Mouse (Mus musculus) adrenal gland, adult (tissue): ENCODE data around the gene Gm5108.

Source experiments
- DNase-seq, 2 experiments: peaks; one replicate each; pipeline ENCODE4 v3.0.0; 2022 to 2023; ENCODE audit warnings: low spot score in 1 of 2; ENCODE audit not compliant: inconsistent age in 2 of 2

Gm5108 gene

GRCm38 (mm10) chr5:67941369-67941768 lies at the start of gene Gm5108:
Gene Gm5108, plus strand, starts transcription at chr5:67941669.
- no peak for DNase-seq

- DNase-seq = no peak
Observed at GRCm38 (mm10) chr5:67898921-67899320, 42.5 kb upstream of the Gm5108 start.

- no peak for DNase-seq
Observed at GRCm38 (mm10) chr5:67904555-67904954, 36.9 kb upstream of the Gm5108 start.

DNA sequence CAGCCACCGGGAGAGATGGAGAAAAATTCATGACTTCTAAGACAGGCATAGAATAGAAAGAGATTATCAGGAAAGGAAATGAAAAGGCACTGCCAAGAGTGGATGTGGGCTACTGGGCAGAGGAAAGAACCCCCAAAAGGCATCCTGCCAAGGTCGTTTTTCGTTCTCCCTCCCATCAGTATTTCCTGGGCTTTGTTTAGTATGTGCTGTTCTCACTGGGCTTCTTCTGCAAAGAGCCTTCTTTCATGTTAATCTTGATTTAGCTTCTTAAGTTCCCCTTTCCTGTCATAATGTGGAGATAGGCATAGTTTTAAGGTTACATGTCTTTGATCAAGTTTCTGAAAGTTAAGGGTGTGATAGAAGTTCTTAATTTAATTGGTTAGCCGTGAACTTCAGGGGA lies 10.9 kb upstream of the Gm5108 start:
- no peak for DNase-seq

- DNase-seq = no peak
Observed at GRCm38 (mm10) chr5:67931623-67932022, 9.8 kb upstream of the Gm5108 start.

DNA sequence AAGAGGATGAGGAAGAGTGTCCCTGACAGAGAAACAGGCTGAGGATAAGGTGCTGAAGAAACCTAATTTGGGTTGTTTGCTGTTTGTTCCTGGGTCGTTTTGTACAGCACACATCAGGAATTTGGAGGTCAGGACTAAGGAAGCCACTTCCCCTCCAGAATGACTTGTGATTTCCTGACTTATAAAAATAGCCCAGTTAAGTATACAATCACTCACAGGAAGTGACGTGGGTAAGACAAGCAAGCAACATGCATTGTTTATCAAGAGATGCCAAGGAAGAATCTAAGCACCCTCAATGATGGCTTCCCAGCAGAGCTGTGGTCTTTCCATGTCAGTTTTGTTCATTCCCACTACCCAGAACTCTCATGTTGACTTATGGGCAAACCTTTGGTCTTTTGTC lies 1.7 kb downstream of the Gm5108 start:
- peak in 1 of 2 experiments; percentile 34 for DNase-seq

GRCm38 (mm10) chr5:67944074-67944785 lies 2.8 kb downstream of the Gm5108 start:
- no peak for DNase-seq

- no peak for DNase-seq
Observed at GRCm38 (mm10) chr5:67946321-67946720, 4.9 kb downstream of the Gm5108 start, which contains the start of gene Gm21905. Gene Gm21905, minus strand, starts transcription at chr5:67946421.

DNA sequence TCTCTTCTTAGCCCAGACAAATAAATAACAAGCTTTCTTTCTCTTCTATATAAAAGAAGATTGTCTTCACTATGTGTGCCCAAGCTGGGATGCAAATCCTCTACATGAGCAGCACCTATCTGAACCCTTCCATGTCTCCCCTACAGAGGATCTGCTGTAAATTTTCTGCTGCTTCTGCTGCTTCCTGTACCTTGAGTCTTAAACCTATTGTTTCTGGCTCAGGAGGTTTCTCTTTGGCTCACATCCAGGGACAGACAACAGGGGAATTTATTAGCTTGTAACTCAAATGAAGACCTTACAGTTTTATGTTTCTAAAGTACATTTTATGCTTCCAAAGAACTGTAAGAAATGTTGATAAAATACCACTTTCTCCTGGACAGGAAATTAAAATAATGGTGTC lies 5.5 kb downstream of the Gm5108 start:
- peak in 1 of 2 experiments; percentile 27 for DNase-seq

DNA sequence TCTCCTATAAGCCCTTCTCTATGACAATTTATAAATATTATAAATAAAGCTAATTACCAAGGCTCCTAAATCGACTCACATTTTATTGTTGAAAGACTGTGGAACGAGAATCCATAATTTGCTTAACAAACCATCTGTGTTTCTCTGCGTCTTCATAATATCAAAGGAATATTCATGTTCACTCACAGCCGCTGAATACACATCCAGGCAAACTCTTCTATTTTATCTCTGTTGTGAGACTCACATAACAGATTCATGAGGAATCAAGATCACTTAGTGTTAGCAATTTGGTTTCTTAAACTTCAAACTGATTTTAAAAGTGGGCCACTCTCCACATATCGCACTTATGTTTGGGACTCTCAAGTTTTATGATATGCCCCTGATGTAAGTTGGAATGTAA lies 6.6 kb downstream of the Gm5108 start:
- DNase-seq = no peak

- no peak for DNase-seq
Observed at GRCm38 (mm10) chr5:67954097-67954496, 12.6 kb downstream of the Gm5108 start.

- no peak for DNase-seq
Observed at GRCm38 (mm10) chr5:67955486-67955885, 14.0 kb downstream of the Gm5108 start.

DNA sequence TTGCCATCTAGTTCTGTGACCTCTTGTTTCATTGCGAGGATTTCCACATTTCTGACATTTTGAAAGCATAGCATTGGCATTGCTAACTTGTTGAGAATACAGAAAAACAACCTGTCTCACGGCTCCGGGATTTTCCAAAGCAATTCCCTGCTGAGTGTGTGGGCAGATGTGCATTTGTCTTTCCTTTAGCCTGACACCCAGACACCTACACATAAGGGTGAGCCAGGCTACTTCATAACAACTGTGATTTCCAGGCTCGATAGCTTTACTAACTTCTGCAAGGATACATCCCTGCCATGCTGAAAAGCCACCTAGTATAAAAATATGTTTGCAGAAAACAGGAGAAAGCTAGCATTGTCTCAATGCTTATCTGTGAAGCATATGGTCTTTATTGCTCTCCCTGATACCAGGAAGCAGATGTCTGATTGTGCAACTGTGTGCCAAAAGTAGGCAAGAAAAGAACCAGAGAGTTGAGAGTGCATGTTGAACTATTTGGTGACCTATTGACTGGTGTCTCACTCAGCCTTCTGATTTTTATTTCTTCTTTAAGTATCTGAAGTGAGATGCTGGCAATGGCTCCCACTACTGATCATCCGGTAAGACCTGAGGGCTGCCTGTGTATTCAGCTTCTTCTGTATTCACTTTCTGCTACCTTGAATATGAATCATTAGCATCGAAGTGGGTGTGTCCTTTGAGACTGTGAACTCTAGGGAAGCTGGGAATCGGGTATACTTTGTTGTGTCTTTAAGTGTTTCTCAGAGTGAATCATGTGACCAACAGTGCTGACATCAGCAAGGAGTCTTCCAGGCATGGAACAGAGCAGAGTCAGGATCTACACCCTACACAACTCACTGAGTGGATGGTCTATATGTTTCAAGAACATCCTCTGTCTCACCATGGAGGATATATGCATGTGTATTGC lies 20.5 kb downstream of the Gm5108 start:
- peak in 1 of 2 experiments; percentile 29 for DNase-seq

DNA sequence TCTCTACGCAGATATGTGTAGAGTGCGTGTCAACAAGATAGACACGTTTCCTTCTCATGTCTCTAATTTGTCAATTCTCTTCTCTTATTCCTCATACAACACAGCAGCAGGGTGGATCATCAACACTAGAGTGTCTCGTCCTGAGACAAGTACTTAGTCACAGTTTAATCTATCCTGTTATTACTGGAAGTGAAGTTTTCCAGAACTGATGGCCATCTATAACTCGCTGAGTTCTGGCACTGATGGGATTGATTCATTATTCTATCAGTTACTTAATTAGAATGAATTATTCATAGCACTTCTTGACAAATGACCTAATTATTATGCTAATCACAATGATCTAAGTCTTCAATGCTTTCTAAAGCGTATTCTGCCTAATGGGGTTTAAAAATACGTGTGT lies 28.1 kb downstream of the Gm5108 start:
- no peak for DNase-seq

DNA sequence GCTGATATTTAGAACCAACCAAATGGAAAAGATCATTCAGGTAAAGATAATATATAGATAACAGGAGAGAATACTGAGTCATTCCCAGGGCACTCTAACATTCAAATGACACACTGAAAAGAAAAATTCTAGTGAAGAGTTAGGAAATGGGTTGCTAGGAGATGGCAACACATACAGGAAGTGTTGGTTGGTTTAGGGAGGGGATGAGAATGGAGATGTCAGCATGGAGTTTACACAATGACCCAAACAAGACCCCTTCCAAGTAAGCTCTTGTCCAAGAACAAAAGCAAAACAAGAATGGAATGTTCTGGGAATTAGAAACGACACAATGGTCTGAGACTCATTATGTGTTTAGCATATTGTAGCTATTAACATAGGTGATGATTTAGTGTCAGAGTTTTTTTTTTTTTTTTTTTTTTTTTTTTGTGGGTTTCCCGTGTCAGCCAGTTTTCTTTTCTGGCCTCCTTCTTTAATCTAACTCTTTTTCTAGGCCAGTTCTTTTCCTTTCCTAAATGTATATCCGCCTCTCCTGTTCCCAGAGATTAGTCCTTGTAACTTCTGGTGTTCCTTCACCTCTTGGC lies 40.6 kb downstream of the Gm5108 start:
- no peak for DNase-seq

- no peak for DNase-seq
Observed at GRCm38 (mm10) chr5:67990426-67990825, 49.0 kb downstream of the Gm5108 start.

GRCm38 (mm10) chr5:68002611-68003010 lies 61.1 kb downstream of the Gm5108 start:
- DNase-seq = no peak

DNA sequence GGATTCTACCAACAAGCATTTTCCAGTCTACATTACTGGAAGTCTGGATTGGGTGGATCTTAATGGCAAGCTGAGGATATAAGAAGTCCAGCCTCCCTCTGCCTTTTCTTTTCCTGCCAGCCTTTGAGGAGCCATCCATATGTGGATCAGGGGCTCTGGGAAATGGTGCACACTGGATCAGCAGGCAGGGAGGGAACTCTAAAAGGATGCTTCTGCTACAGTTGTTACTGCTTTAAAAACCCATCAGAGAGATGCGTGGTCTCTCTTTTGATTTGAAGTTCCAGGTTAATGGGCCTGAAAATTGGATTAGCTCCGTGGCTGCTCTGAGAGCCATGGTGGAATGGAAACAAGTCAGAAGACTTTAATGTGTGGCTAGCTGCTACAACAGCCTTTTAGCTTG lies 62.4 kb downstream of the Gm5108 start:
- no peak for DNase-seq

- DNase-seq = no peak
Observed at GRCm38 (mm10) chr5:68004419-68004818, 63.0 kb downstream of the Gm5108 start.

GRCm38 (mm10) chr5:68007074-68007473 lies 65.6 kb downstream of the Gm5108 start:
- no peak for DNase-seq

- DNase-seq = peak in 1 of 2 experiments; percentile 32
Observed at GRCm38 (mm10) chr5:68011569-68011968, 70.1 kb downstream of the Gm5108 start.

GRCm38 (mm10) chr5:68012618-68013017 lies 71.1 kb downstream of the Gm5108 start:
- peak; percentile 78 to 94 for DNase-seq
